Mouse (Mus musculus) neutrophil, adult 5-6 weeks (primary cell): ENCODE measurements around the gene Hyal1. TPM values are rescaled to one million over a fixed set of nuclear protein-coding genes. Genes with fewer than 3 reads are reported as not detected.

ENCODE experiments used
- ATAC-seq: fragments of 151-379, 151-347 bp; 2 replicates; pipeline ENCODE4 v1.8.0; 2017; ENCODE audit warnings: mild to moderate bottlenecking, moderate TSS enrichment; ENCODE audit not compliant: insufficient number of reproducible peaks, poor library complexity, low FRiP score, severe bottlenecking; ENCODE audit errors: extremely low read depth
- total RNA-seq: library from RNA; stranded (forward); fragments of 200-1000 nt; gene quantifications from 2 replicates; pipeline ENCODE4 v1.2.3, GENCODE M21; 2017

The Hyal1 gene
- total RNA-seq, 1 experiment from 2014 or later, result 2.8 TPM

DNA sequence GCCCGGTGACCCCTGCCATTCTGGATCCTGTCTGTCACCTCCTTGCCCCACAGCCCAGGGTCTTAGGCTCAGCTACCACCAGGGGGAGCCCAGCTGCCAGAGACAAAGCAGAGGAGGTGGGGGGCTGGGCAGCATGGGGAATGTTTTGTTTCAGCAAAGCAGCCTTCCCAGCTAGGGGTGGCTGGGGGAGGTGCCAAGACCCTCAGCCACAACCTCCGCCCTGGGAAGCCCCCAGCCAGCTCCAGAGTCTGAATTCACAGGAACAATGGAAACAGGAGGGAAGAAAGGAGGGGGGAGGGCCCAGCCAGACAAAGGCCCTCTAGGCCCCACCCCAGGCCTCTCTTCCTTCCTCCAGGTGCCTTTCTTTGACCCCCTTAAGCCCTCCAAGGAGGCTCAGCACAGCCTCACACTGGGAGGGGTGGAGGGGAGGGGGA is 50.1 kb downstream of the Hyal1 start:
- peak; percentile 32; the same call in 1 of the 2 replicates for ATAC-seq

DNA sequence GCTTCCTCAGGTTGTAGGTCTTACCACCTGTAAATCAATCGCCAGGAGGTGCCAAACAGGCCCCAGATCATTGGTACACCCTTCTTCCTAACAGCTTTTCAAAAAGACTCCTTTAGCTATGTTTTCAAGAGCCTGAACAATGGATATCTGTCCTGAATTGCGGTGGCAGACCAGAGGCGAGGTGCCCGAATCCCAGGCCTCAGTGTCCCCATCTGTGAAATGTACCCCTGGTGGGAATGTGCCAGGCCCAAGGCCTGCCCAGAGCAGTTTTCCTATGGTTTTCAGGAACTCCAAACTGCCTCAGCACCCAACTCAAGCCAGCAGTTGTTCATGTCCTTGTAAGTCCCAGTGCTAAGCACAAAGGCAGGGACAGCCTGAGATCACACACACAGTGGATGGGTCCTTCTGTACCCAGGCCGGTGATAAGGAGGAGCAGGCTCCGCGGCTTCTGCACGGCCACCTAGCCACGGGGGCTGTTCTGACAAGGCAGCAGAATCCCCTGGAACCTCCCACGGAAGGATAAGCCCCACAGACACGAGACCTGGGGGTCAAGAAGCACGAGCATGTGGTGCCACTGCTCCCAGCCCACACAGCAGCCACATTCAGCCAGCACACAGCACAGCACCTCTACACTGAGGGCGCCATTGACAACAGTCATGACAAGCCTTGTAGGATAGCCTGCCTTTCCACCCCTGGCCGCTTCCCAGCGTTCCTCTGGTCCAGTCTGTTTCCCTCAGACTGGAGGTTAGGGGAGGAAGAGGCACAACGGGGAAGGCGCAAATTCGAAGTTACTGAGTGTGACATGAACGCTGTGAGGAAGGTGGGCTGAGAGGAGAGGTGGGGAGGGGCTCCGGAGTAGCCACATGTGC is 50.9 kb downstream of the Hyal1 start:
- no peak for ATAC-seq

DNA sequence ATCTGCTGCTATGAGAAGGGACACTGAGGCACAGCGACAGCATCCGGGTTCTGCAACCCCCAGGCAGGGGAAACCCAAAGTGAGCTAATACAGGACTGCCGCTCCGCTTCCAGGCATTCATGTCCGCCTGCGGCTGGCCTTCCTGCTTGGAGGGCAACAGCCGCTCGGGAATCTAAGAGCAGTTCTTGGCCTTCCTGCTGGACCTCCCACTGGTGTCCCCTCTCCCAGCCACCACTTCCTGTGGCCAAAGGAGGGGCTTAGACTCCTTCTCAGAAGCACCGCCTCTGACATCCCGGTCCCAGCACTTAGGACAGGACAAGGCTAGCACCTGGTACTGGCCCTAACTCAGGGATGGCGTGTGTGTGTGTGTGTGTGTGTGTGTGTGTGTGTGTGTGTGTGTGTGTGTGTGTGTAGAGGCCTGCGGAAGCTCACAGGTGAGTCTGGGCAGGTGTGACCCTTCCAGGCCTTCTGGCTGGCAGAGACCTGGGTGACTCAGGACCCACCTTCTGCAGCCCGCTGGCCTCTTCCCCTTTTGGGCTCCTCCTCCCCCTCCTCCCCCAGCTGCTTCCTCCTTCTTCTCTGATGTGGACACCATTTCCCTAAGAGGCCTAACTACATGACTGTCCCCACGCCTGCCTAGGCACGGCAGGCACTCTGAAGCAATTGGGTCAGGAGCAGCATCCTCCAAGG is 52.1 kb downstream of the Hyal1 start:
- ATAC-seq, result peak; percentile 79

DNA sequence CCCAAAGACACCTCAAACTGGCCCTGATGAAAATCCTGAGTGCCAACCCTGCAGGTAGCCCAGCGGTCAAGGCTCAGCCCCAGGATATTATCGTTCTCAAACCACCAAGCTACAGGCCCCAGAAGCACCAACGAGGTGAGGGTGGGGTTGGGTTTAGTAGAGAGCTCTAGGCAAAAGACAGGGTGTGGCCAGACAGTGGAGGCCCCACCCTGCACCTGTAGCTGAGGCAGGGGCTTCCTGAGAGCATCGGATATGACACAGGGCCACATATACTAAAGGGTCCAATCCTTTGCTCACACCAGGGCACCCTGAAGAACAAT is 52.6 kb downstream of the Hyal1 start:
- peak; percentile 7; the same call in 1 of the 2 replicates for ATAC-seq

DNA sequence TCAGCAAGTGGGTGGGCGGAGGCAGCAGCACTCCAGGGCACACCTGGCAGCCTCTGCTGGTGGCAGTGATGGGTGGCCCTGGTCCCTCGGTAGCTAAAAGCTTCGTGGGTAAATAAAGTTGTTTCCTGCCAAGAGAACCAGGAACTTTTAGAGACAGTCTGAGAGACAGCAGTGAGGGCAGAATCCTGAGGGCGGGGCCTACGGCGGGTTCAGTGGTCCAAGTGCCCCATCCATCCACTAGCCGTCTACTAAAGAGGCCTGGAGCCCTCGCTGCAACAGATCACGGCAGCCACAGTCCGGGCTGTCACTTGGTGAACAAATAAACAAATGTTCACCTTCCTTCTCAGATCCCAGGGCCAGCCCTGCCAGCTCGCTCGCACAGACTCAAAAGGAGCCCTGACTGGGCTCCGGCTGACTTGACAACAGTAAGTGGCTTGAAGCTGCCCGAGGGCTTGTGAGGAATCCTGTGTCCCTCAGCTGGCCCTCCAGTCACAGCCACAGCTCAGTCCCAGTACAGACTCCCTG is 53.2 kb downstream of the Hyal1 start:
- ATAC-seq, result no peak

DNA sequence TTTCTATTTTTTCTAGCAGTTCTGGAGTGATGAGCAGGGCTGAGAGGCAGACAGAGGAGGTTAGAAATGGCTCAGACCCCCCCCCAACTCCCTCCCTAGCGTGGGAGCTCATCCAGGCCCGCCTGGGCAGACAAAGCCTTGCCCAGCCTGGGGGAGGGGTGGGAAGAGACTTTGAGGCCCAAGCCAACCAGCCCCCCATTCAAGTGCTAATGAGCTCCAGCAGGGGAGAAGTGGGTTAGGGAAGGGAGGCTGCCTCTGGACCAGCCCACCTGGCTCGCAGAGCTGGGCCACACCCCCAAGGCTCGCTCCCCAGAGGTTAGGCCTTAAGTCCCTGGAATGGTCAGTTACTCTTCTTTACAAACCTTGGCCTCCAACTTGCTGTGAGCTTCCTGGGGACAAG is 53.8 kb downstream of the Hyal1 start:
- no peak for ATAC-seq

Other genes starting within 250 kb of the Hyal1 start
- gene Hemk1, start 238.6 kb upstream of the Hyal1 start, total RNA-seq, result 9.7 and 12.6 TPM in 2 replicates
- gene 6430571L13Rik, start 236.3 kb upstream of the Hyal1 start, total RNA-seq, result 0.12 TPM in 1 of 2 replicates, not detected in the other
- 0.49 and 0.58 TPM in 2 replicates for gene Cacna2d2, start 177.3 kb upstream of the Hyal1 start, total RNA-seq
- gene Tmem115, start 43.0 kb upstream of the Hyal1 start, total RNA-seq, result 18.6 and 20.4 TPM in 2 replicates
- 9.2 and 11.7 TPM in 2 replicates for gene Cyb561d2, start 34.7 kb upstream of the Hyal1 start, total RNA-seq
- 29.4 and 36.7 TPM in 2 replicates for gene Nprl2, start 34.7 kb upstream of the Hyal1 start, total RNA-seq
- 0.86 TPM in 1 of 2 replicates, not detected in the other for gene Zmynd10, start 29.6 kb upstream of the Hyal1 start, total RNA-seq
- 70.8 and 78.2 TPM in 2 replicates for gene Rassf1, start 25.4 kb upstream of the Hyal1 start, total RNA-seq
- gene Tusc2, start 13.7 kb upstream of the Hyal1 start, total RNA-seq, result 20.4 and 23.9 TPM in 2 replicates
- 0.93 and 1.1 TPM in 2 replicates for gene Hyal2, start 9.0 kb upstream of the Hyal1 start, total RNA-seq
- gene Naa80, start 2.0 kb downstream of the Hyal1 start, total RNA-seq, result 8.0 and 8.7 TPM in 2 replicates
- 2.2 TPM in 1 of 2 replicates, not detected in the other for gene Hyal3, start 3.9 kb downstream of the Hyal1 start, total RNA-seq
- 11.2 and 20.1 TPM in 2 replicates for gene Ifrd2, start 10.7 kb downstream of the Hyal1 start, total RNA-seq
- gene Sema3b, start 32.3 kb downstream of the Hyal1 start, total RNA-seq, result 0.12 TPM in 2 replicates
- gene Gnai2, start 58.4 kb downstream of the Hyal1 start, total RNA-seq, result 1,051 and 1,081 TPM in 2 replicates
- gene Slc38a3, start 92.6 kb downstream of the Hyal1 start, total RNA-seq, result not detected in 2 replicates
- 1.7 TPM in 1 of 2 replicates, not detected in the other for gene Gnat1, start 102.8 kb downstream of the Hyal1 start, total RNA-seq
- gene Sema3f, start 133.5 kb downstream of the Hyal1 start, total RNA-seq, result 0.12 and 0.35 TPM in 2 replicates
- 662 and 675 TPM in 2 replicates for gene Rbm5, start 194.1 kb downstream of the Hyal1 start, total RNA-seq